1 mouse cellular context compared by ENCODE assay signal in genomic region chr11:97743423-97743822, GRCm38 (mm10).
TF ChIP-seq lines count a peak whose summit lies in the region.

No protein-coding gene starts in this region.

TF ChIP-seq in CH12.LX, 34 proteins besides CTCF, POLR2A, EP300 and RAD21 (continued from another document):
- 0 out of 2 replicates have a peak, but pooled peaks have one; percentile 23 for TF ChIP-seq TBP (conservative IDR thresholded peaks at IDR 0.05; ENCODE audit: low read depth, low read length)
- peak; percentile 79 for TF ChIP-seq IRF4 (IDR thresholded peaks at IDR 0.05; ENCODE audit: low read depth, low read length)
- TF ChIP-seq SIN3A (IDR thresholded peaks at IDR 0.05; ENCODE audit: low read length): no peak
- TF ChIP-seq MXI1 (IDR thresholded peaks at IDR 0.05; ENCODE audit: low read depth, low read length): no peak
- no peak for TF ChIP-seq ZKSCAN1 (IDR thresholded peaks at IDR 0.05; ENCODE audit: borderline replicate concordance, low read depth, low read length)
- TF ChIP-seq NELFE (IDR thresholded peaks at IDR 0.05; ENCODE audit: low read depth, low read length): no peak
- TF ChIP-seq MAZ (IDR thresholded peaks at IDR 0.05; ENCODE audit: low read depth, low read length): 0 out of 2 replicates have a peak, but pooled peaks have one; percentile 5
- TF ChIP-seq POLR2AphosphoS2 (IDR thresholded peaks at IDR 0.05; ENCODE audit: low read depth, low read length): no peak
- no peak for TF ChIP-seq GABPA (IDR thresholded peaks at IDR 0.05; ENCODE audit: insufficient replicate concordance, low read depth, low read length)
- no peak for TF ChIP-seq JUND (conservative IDR thresholded peaks at IDR 0.05; ENCODE audit: low read depth, low read length)
- no peak for TF ChIP-seq KAT2A (IDR thresholded peaks at IDR 0.05; ENCODE audit: insufficient replicate concordance, low read length)
- TF ChIP-seq ELF1 (IDR thresholded peaks at IDR 0.05; ENCODE audit: low read depth, low read length): peak; percentile 7; the same call in 1 of the 2 replicates
- TF ChIP-seq ETS1 (conservative IDR thresholded peaks at IDR 0.05; ENCODE audit: low read depth, low read length): no peak
- no peak for TF ChIP-seq CHD1 (IDR thresholded peaks at IDR 0.05; ENCODE audit: low read depth, low read length)
- no peak for TF ChIP-seq SMC3 (IDR thresholded peaks at IDR 0.05; ENCODE audit: low read depth, low read length)
- TF ChIP-seq TCF12 (IDR thresholded peaks at IDR 0.05; ENCODE audit: low read depth, low read length): peak; percentile 40; the same call in 1 of the 2 replicates
- TF ChIP-seq ZMIZ1 (IDR thresholded peaks at IDR 0.05; ENCODE audit: low read depth, low read length): no peak; the same call in 1 of the 2 replicates
- TF ChIP-seq MYC (IDR thresholded peaks at IDR 0.05; ENCODE audit: low read depth, low read length): no peak
- TF ChIP-seq PAX5 (IDR thresholded peaks at IDR 0.05; ENCODE audit: low read length): no peak
- TF ChIP-seq ZNF384 (IDR thresholded peaks at IDR 0.05; ENCODE audit: low read depth, low read length): no peak
- no peak for TF ChIP-seq MAX (IDR thresholded peaks at IDR 0.05; ENCODE audit: low read length)
- TF ChIP-seq E2F4 (IDR thresholded peaks at IDR 0.05; ENCODE audit: insufficient replicate concordance, low read depth, low read length): no peak
- no peak for TF ChIP-seq JUN (IDR thresholded peaks at IDR 0.05; ENCODE audit: insufficient read depth, low read depth, low read length)
- no peak for TF ChIP-seq USF2 (conservative IDR thresholded peaks at IDR 0.05; ENCODE audit: low read depth, low read length)
- peak; percentile 50; the same call in 1 of the 2 replicates for TF ChIP-seq MEF2A (IDR thresholded peaks at IDR 0.05; ENCODE audit: borderline replicate concordance, low read depth, low read length)
- no peak for TF ChIP-seq USF1 (IDR thresholded peaks at IDR 0.05; ENCODE audit: low read depth, low read length)
- no peak for TF ChIP-seq RCOR1 (conservative IDR thresholded peaks at IDR 0.05; ENCODE audit: low read depth, low read length)
- TF ChIP-seq MAFK (IDR thresholded peaks at IDR 0.05; ENCODE audit: insufficient replicate concordance, low read length): no peak
